Mouse (Mus musculus): ENCODE measurements around the gene Fam172a.

The Fam172a gene

DNA sequence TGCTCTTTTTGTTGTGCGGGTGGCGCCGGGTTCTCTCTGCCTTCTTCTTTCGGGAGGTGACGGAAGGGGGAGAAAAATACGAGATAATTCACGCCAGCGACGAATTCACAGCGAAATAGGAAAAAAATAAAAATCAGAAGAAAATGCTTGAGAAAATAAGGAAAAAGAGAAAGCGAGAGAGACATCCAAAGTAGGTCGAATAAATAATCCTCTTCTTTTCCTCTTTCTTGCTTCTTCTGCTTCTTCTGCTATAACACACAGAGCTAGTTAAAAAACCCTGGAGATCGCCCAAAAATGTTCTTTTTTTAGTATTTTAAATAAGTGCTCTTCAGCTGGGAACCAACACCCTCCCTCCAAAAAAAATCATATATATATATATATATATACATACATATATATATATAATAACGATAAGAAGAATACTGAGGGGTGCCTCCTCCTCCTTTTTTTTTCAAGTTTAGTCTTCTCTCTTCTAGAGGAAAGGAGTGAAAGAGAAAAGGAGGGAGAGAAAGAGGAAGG is 497.9 kb downstream of the Fam172a start, which contains the start of gene Nr2f1:
Nr2f1 (minus strand) TSS at position 116 of the 519 bp plus-strand sequence.
- CTCF ChIA-PET = interaction anchor here (0.7 to 1.2 kb wide), 2 partner anchors 14 to 18 kb away, joined by 6 to 11 read pairs; no protein-coding TSS in a partner anchor

DNA sequence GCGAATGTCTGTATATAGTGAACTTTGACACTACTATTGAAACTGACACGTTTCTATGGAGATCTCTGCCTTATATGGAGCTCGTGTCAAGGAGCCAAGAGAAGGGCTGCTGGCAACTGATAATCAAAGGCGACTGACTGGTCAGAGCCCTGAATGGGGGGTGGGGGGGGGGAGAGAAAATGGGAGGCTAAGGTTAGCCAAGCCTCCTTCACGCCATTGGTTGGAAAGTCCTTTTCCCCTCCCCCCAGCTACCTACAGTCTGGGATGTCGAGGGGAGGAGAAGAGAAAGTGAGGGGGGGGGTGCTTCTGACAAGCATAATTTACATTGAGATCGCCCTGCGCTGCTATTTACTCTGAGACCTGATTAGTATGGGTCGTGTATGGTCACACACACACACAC is 498.6 kb downstream of the Fam172a start:
- CTCF ChIA-PET = interaction anchor here (0.7 kb wide), 2 partner anchors 19 to 22 kb away, joined by 11 to 37 read pairs; no protein-coding TSS in a partner anchor

DNA sequence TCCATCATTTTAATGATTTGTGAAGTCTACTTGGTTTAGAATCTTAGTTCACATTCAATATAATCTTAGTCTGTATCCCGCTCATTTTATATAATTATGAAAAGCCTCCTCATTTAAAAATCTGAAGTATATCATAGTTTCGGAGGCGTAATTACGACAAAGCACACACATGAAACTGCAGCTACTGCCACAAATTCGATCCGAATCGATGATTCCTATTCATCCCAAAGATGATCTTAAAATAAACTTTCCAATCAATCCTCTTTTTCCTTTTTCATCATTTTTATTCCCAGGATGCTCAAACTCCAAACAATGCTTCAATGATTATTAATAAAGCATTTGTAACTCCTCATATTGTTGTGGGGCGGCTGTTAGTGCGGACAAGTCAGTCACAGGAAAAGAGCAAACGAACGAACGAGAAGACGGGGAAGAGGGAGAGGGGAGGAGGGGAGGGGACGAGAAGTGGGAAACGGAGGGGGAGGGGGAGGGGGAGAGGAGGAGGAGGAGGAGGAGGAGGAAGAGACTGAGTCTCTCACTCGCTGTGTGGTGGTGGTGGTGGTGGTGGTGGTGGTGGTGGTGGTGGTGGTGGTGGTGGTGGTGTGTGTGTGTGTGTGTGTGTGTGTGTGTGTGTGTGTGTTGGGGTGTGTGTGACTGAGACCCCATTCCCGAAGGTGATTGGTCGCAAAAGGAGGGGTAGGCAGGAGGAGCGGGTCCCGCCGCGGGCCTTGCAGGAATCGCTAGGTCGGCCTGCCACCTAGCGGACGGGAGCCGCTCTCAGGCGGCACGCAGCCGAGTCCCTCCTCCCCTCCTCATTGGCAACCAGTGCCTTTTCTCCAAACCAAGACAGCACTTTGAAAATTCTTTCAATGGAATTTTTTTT is 499.4 kb downstream of the Fam172a start:
- CTCF ChIA-PET = no interaction called here

DNA sequence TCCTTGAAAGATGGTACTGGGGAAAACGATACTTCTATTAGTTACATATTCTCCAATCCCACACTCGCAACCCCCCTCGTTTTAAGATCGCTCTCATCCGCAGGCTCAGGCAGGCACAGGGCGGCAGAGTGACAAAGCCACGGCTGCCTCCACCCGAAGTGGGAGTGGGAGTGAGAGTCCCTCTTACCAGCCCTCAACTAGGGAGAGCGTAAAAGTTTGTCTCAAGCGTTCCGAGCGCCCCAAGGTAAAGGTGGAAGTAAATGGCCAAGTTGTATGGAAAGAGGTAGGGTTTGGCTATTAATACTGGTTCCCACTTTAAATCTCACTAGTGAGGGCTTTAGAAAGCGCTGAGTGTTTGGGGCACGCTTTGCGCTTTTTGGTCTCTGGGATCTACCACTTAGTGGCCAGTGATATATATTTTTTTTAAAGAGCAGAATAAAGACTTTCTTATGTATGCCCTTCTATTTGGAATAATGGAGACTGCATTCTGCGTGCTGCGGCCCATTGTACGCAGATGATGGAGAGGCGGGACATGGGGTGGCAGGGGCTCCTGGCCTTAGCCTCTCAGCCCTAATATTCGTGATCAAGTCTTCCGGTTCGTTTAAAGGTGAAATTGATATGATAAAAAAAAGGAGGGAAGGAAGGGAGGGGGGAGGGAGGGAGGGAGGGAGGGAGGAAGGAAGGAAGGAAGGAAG is 500.2 kb downstream of the Fam172a start:
- CTCF ChIA-PET = no interaction called here

DNA sequence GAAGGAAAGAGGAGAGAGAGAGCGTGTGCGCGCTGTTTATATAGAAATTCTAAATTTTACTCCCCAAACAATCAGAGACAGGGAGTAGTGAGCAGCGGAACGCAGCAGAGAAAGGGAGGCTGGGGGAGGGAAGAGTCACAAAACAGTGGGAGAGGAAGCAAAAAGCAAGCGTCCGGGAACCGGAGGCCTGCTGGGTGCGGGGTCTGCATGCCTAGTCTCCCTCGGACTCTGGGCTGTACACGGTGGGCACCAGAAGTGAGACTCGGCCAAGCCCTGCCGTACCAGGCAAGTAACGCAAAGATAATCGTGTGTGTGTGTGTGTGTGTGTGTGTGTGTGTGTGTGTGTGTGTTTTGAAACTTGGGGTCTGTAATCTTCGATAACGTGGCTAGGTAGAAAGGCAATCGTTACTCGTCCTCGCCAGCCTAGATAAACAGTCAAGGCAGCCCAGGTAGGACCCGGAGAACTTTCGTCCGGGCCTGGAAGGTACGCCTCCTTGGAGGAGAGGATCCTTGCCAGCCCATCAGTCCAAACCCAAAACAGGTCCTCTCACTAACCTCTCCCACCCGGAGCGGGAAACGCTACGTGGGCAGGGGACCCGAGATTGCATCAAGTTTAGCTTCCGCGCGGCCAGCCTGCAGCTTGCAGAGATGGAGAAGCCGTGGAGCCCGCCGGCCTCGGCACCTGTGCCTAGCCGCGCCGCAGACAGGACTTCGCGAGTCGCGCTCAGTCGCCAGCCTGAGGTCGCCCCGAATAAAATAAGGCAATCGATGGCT is 500.9 kb downstream of the Fam172a start:
- CTCF ChIA-PET = no interaction called here

DNA sequence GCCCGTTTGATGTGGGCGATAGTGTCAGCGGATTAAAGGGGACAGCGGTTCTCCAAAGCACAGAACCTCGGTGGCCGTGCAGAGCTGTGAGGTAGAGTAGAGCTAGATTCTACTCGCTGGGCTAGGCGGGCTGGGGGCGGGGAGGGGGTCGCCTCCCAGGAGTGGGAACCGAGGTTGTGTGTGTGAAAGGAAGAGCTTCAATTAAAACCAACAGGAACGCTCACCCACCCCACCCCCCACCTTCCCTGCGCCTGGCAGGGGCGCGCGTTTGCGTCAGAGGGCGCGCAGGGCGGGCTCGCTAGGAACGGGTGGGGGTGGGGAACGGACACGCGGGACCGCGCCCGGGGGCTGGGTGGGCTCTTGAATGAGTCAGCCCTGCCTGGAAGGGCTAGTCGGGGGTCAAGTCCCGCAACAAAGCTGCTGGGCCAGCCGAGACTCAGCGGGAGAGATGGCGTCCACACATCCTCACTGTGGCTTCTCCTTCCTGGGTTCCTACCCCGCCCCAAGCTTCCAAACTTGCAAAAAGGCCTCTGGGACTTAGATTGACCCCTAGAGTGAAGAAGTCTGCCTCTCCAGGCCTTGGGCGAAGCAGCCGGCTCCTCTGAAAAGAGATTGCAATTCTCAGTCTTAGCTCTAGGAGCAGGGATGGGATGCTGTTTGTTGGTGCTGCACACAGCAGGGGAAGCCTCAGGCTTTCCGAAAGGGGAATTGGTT is 501.7 kb downstream of the Fam172a start:
- CTCF ChIA-PET = no interaction called here

DNA sequence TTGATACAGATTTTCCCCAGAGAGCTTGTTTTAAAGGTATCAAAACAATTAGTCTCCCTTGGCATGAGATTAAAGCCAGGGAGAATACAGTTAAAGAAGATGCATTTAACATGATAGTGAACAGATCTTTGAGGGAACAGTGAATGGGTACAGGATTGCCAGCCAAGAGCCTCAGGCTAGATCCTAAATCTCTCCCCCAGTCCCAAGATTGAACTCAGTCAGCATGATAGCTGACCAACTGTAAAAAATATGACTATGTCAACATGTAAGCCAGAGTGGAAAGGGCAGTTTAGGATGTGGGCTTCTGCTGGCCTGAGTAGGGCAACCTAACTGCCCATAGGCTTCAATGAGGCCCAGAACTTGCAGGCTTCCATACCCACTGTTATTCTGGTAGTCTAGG is 503.6 kb downstream of the Fam172a start:
- CTCF ChIA-PET = no interaction called here

DNA sequence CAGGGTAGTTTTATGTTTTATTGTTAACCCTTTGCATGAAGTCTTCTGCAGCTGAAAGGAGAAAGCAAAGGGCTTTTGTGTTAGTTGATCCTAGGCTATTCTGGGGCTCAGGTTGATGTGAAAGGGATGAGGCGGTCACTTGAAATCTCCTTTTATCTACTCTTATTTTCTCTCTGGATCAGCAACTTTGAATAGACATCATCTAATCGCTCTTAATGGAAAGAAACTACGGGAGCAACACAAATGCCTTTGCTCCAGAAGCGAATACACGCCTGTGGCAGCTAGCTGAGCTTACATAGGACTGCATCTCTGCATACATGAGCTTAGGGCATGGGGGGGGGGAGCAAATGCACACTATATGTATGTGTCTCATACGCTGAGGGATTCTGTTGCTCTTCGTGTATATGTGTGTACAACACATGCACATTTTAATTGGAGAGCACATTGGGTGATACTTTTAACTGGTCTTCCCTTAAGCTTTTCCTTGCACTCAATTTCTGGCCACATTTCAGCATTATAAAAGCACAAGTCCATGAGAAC is 505.1 kb downstream of the Fam172a start:
- CTCF ChIA-PET = no interaction called here

DNA sequence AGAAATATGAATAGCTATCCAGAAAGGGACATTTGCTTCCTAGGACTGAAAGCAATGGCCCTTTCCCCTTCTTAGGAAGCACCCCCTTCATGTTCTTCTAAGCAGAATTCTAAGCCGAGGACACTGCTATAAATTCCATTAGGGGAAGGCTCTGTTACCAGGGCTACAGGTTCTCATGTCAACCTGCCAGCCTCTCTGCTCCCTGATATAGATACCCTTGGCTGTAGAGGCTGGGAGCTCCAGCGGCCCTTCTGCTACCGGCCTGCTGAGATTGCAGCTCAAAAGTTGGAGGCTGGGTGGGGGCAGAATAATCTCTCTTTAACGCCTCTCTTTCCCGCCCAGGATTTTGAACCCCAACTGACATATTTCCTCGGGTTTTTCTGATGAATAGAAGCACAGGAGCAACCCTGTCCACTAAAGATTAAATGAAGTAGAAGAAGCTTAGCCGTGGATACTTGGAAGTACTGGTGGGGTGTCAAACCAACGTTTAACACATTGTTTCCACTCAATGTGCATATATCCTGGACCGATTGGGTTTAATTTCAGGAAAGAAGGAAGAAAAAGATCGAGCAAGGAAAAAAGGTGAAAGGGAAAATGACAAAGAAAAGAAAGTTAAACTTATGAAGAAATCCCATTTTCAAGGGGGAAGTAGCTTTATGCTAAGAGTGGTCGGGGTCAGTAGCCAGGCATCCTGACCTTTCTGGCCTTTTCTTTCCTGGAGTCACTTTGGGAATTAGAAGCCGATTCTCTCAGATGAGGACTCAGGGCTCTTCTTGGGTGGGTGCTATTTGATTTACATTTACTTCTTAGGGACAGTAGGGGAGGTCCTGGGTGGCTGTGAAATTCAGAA is 506.2 kb downstream of the Fam172a start:
- CTCF ChIA-PET = no interaction called here

DNA sequence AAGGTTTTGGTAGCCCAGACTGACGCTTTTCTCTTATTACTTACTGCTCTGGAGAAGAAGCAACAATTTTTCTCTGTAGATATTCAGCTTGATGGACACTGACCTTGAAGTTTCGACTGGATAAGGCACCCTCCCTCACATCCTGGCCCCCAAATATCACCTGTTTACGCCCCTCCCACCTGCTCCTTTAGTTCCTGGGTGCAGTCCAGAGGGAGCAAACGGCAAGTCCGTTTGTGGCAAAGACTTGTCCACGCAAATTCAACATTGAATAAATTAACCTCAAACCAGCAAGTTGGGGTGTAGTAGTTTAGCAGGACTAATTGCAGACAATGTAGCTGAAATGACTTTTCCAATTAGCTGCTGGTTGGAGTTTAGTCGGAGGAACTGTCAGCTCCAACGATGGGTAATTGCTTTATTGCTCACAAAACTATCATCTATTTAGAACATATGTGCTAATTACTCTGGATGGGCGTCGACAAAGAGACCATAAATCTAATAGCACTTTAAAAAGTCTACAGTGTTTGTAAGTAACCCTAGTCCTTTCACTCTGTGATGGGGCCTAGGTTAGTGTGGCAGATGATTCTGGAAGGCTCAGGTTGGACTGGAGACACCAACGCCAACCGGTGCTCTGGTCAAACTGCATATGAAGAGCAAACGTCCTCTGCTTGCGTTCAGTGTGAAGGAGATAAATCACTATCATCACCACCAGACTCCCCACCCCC is 507.0 kb downstream of the Fam172a start:
- CTCF ChIA-PET = no interaction called here

DNA sequence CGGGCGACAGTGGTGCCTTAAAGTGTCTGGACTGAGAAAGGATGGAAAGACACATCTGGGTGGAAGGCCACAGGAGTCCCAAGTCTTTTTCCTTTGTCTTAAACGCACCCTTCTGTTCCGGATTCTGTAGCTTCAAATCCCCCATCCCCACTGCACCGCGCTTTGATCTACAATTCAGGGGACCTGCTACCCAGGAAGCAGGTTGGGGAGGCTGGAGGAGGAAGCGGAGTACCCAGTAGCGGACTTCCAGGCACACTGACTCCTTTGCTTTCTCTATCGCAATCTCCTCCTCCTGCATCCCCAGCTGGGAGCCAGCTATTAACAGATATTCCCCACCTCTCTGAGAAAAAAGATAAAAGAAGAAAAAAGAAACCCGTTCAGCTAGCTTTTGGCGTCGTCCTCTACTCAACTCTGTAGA is 507.8 kb downstream of the Fam172a start:
- CTCF ChIA-PET = no interaction called here

DNA sequence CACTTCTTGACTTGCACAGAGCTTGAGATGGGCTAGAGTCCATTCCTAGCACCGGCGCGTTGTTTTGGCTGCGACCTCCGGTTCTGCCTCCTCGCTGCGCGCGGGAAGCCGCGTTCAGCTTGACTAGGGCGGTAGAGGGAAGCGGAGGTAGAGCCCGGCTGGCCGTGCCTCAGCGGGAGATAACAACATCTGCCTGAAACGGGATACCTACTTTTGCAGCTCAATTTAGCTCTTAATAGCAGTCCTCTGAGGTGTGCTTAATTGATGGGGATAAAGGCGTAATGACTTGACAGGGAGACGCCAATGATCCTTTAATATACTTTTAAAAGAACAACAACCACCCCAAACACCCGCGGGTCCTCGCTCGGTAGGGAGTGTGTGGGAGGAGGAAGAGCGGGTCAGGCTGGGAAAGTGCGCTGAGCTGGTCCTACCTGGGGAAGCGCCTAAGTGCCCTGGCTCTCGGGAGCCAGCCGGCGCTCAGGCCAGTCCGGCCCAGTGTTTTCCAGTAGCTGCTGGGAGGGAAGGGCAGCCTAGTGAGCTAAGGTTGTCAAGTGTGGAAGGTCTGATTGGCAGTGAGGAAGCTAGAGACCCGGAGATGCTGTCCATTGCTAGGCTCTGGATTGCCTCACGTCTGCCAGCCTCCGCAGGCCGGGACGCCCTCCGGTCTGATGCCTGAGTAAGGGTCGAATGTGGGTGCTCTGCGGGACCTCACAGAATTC is 508.4 kb downstream of the Fam172a start:
- CTCF ChIA-PET = no interaction called here

DNA sequence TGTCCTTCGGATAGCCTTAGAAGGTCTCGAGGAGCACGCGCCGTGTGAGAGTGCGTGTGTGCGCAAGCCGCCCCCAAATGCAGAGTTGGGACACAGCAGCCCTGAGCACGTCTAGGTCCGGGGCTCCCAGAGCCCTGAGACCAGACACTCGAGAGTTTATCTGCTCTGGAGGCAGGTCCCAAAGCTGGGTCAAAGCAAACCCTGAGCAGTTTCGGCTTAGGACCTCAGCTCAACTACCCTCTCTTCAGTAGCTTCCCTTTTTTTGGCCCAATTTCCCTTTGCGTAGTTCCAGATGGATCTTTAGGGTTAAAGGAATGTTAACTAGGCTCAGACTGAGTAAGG is 508.9 kb downstream of the Fam172a start:
- CTCF ChIA-PET = no interaction called here

DNA sequence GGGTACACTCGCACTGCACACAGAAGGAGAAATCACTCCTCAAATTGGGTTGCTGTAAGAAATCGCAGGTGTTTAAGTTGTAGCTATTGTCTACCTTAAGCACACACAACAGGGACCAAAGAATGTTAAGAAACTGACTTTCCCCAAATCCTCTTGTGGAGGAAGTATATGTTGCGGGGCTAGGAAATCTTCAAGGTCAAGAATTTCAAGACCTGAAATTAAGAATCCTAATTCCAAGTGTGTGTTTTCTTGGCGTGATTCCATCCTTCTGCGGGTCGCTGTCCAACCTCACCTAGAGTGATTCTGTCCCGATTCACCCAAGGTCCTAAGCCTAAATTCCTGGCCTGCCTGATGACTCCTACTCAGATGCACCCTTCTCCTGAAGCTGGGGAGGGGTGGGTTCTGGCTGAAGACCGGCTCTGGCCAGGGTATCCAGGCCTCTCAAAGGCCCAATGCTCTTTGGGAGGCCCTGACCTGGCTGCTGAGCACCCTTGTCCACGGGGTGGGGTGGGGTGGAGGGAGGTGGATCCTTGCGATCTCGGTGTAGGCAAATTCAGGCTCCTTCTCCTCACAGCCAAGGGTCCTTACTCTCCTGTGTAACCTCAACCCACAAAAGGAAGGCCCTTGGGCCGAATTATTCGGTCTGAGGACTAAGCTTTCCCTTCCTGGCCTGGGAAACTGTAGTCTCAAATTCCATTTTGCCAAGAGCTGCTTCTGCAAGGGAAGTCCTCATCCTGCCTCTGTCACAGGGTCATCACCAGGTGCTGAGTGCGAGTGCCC is 509.6 kb downstream of the Fam172a start:
- CTCF ChIA-PET = no interaction called here

DNA sequence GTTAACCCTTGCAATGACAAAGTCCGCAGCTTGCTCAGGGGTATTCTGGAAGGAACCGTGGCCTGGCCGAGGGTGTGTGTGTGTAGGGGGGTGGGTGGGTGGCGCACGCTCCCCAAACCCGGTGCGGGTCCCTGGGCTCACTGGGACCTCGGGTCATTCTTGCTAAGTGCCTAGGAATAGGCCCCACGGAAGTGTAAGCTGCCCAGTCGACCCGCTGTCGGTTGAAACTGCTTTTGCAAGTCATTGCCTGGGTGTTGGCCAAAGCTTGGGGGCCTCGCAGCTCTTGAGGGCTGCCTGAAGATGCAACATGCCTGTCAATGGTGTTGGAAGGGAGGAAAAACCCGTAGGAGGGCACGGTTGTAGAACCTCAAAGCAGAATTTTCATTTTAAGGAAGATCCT is 510.3 kb downstream of the Fam172a start:
- CTCF ChIA-PET = no interaction called here

DNA sequence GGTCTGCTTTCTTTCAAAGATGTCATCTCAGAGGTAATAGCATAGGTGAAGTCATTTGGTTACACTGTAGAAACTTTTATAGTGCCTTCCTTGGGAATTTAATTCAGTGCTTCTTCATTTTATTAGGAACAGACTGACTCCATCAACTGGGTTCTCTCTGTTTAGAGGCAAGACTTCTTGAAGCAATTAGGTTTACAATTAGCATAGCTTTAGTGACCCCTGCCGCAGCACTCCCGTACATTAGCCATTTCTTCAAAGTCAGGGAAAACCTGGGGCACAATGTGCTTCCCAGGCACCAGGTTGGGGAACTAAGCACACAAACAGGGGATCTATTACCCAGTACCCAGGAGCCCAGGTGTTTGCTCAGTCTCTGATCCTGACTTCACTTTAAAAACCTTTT is 511.3 kb downstream of the Fam172a start:
- CTCF ChIA-PET = no interaction called here

DNA sequence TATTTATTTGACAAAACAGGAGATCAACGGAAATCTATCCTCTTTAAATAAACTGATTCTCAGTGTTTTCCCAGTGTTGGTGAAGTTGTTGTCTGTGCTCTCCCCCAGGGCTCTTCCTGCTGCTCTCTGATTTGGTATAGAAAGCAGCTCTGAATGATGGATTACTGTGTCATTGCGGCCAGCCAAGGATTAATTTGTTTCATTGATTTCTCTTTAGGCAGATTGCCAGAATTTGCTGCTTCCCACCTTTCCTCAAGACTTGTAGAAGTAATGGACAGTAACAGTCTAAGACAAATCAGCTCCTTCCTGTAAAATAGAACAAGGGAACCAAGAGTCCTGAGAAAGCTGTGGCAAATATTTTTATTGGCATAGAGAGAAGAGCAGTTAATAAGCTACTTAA is 513.4 kb downstream of the Fam172a start:
- CTCF ChIA-PET = no interaction called here

Data from spleen, embryonic (tissue).